Mouse (Mus musculus) CH12.LX (cell line): ENCODE data around the gene Rgs21. TPM values are rescaled to one million over a fixed set of nuclear protein-coding genes. Genes with fewer than 3 reads are reported as not detected.
A peak's percentile ranks its signal among the peaks of the same experiment; 100 is the strongest.

Experiments used
- DNase-seq: peaks from one replicate; pipeline ENCODE4 v3.0.0-alpha.2; 2013; ENCODE audit errors: extremely low read depth
- H3K27ac ChIP-seq: 2 replicates; pipeline ENCODE4 v1.5.1; 2012; ENCODE audit warnings: low read depth, mild to moderate bottlenecking, control low read depth, moderate library complexity; ENCODE audit not compliant: insufficient read depth
- H3K27me3 ChIP-seq: replicated peaks from 2 replicates; pipeline ENCODE3; 2012; ENCODE audit warnings: inconsistent platforms
- H3K36me3 ChIP-seq, 2 experiments: replicated peaks in 1 of 2; 2 replicates each; pipeline versions ENCODE3 to v1.6.1; 2012; ENCODE audit warnings: inconsistent platforms in 1 of 2, low read length in 1 of 2, mild to moderate bottlenecking in 1 of 2, mixed read lengths in 1 of 2, moderate library complexity in 1 of 2; ENCODE audit not compliant: control insufficient read depth in 1 of 2, insufficient read depth in 1 of 2
- H3K4me1 ChIP-seq, 2 experiments: 2 replicates each; pipeline ENCODE4 v1.6.1; 2012; ENCODE audit warnings: inconsistent platforms in 1 of 2, moderate library complexity in 1 of 2; ENCODE audit not compliant: insufficient read depth in 2 of 2, control insufficient read depth in 1 of 2
- H3K4me2 ChIP-seq: 2 replicates; pipeline ENCODE4 v1.6.1; 2012; ENCODE audit warnings: low read depth, mild to moderate bottlenecking, control low read depth; ENCODE audit not compliant: poor library complexity, insufficient read depth, severe bottlenecking
- H3K4me3 ChIP-seq, 3 experiments: fragments of 150-350 bp in 1 of 3; sonication (generic) in 1 of 3; replicated peaks in 1 of 3; 2 replicates each; pipeline versions ENCODE3 to v1.5.1; 2011 to 2012; ENCODE audit warnings: low read depth in 2 of 3, low read length in 2 of 3, mild to moderate bottlenecking in 2 of 3, moderate library complexity in 2 of 3, control low read depth in 1 of 3, improper control_type of control experiment in 1 of 3, inconsistent platforms in 1 of 3, mixed read lengths in 1 of 3; ENCODE audit not compliant: poor library complexity in 1 of 3
- H3K79me2 ChIP-seq: replicated peaks from 2 replicates; pipeline ENCODE4 v1.6.1; 2012; ENCODE audit warnings: mild to moderate bottlenecking, moderate library complexity; ENCODE audit not compliant: control insufficient read depth, poor library complexity, insufficient read depth, severe bottlenecking; ENCODE audit errors: extremely low read depth
- H3K9ac ChIP-seq: 2 replicates; pipeline ENCODE4 v1.6.1; 2012; ENCODE audit warnings: low read depth, mild to moderate bottlenecking, control low read depth, moderate library complexity; ENCODE audit not compliant: insufficient read depth
- H3K9me3 ChIP-seq: replicated peaks from 2 replicates; pipeline ENCODE3; 2012; ENCODE audit warnings: low read length, inconsistent platforms, mixed read lengths
- CHD1 ChIP-seq: IDR thresholded peaks from 2 replicates; pipeline ENCODE4 v1.6.1; 2012; ENCODE audit warnings: low read depth, low read length, improper control_type of control experiment, inconsistent platforms
- CHD2 ChIP-seq: IDR thresholded peaks from 2 replicates; pipeline ENCODE4 v1.6.1; 2011; ENCODE audit warnings: low read length, improper control_type of control experiment
- E2F4 ChIP-seq: IDR thresholded peaks from 2 replicates; pipeline ENCODE4 v1.6.1; 2011; ENCODE audit warnings: low read depth, low read length, improper control_type of control experiment; ENCODE audit not compliant: insufficient replicate concordance
- ELF1 ChIP-seq: IDR thresholded peaks from 2 replicates; pipeline ENCODE4 v1.6.1; 2014; ENCODE audit warnings: low read depth, mild to moderate bottlenecking, inconsistent platforms, low read length, improper control_type of control experiment
- IRF4 ChIP-seq: IDR thresholded peaks from 2 replicates; pipeline ENCODE4 v1.6.1; 2014; ENCODE audit warnings: low read depth, mild to moderate bottlenecking, inconsistent platforms, low read length, improper control_type of control experiment
- KAT2A ChIP-seq: IDR thresholded peaks from 2 replicates; pipeline ENCODE4 v1.6.1; 2012; ENCODE audit warnings: low read length, improper control_type of control experiment, inconsistent platforms; ENCODE audit not compliant: insufficient replicate concordance
- MAX ChIP-seq: IDR thresholded peaks from 2 replicates; pipeline ENCODE4 v1.6.1; 2011; ENCODE audit warnings: low read length, improper control_type of control experiment
- MAZ ChIP-seq: IDR thresholded peaks from 2 replicates; pipeline ENCODE4 v1.6.1; 2012; ENCODE audit warnings: low read depth, mild to moderate bottlenecking, inconsistent platforms, low read length, improper control_type of control experiment, moderate library complexity
- NELFE ChIP-seq: IDR thresholded peaks from 2 replicates; pipeline ENCODE4 v1.6.1; 2011; ENCODE audit warnings: low read depth, low read length, improper control_type of control experiment
- PAX5 ChIP-seq: IDR thresholded peaks from 2 replicates; pipeline ENCODE4 v1.6.1; 2012; ENCODE audit warnings: low read length, inconsistent platforms, mixed read lengths
- POLR2A ChIP-seq: IDR thresholded peaks from 2 replicates; pipeline ENCODE4 v1.6.1; 2011; ENCODE audit warnings: low read depth, mild to moderate bottlenecking, improper control_type of control experiment, low read length
- RAD21 ChIP-seq: IDR thresholded peaks from 2 replicates; pipeline ENCODE4 v1.6.1; 2011; ENCODE audit warnings: low read depth, mild to moderate bottlenecking, low read length, improper control_type of control experiment, moderate library complexity
- RCOR1 ChIP-seq: conservative IDR thresholded peaks from 2 replicates; pipeline ENCODE4 v1.6.1; 2012; ENCODE audit warnings: low read depth, mild to moderate bottlenecking, inconsistent platforms, low read length, improper control_type of control experiment
- SIN3A ChIP-seq: IDR thresholded peaks from 2 replicates; pipeline ENCODE4 v1.6.1; 2012; ENCODE audit warnings: low read length, improper control_type of control experiment, inconsistent platforms
- TBP ChIP-seq: conservative IDR thresholded peaks from 2 replicates; pipeline ENCODE4 v1.6.1; 2011; ENCODE audit warnings: low read depth, low read length, improper control_type of control experiment
- UBTF ChIP-seq: IDR thresholded peaks from 2 replicates; pipeline ENCODE4 v1.6.1; 2012; ENCODE audit warnings: low read depth, mild to moderate bottlenecking, inconsistent platforms, low read length, improper control_type of control experiment, moderate library complexity
- USF2 ChIP-seq: conservative IDR thresholded peaks from 2 replicates; pipeline ENCODE4 v1.6.1; 2011; ENCODE audit warnings: low read depth, low read length, improper control_type of control experiment
- ZC3H11A ChIP-seq: IDR thresholded peaks from 2 replicates; pipeline ENCODE4 v1.6.1; 2012; ENCODE audit warnings: low read depth, mild to moderate bottlenecking, inconsistent platforms, low read length, improper control_type of control experiment
- dilution Hi-C: fragments of 300-500 bp; cut with MboI; formaldehyde crosslinking; loops from 2 replicates; pipeline ENCODE4 v1.14.3; 2020; ENCODE audit warnings: low sequenced_read_pairs; ENCODE audit not compliant: extremely low pct_unique_long_range_greater_than_20kb, extremely low pct_ligation_motif_present
- in situ Hi-C: fragments of 300-500 bp; cut with MboI; formaldehyde crosslinking; loops from 3 replicates; pipeline ENCODE4 v1.14.3; 2019; ENCODE audit warnings: low sequenced_read_pairs, low pct_ligation_motif_present, low pct_unique_long_range_greater_than_20kb, mixed read lengths
- polyA plus RNA-seq: library from polyadenylated mRNA; unstranded; fragments of >175 nt; gene quantifications from 2 replicates; pipeline ENCODE4 v1.2.1, GENCODE M21; 2012; ENCODE audit warnings: low read depth; ENCODE audit not compliant: insufficient read length
- total RNA-seq, 2 experiments: library from RNA; depleted of rRNA; stranded (reverse); fragments of 300-350 nt in 1 of 2; fragments of >200 nt in 1 of 2; gene quantifications; 2 replicates each; pipeline ENCODE4 v1.2.3; 2012 to 2014

Gene Rgs21
- total and polyA plus RNA-seq, 3 experiments = 0.07 to 0.09 (median 0.08) TPM

GRCm38 (mm10) chr1:144544497-144544961, 22.9 kb downstream of the Rgs21 start:
- dilution Hi-C loops = no loop called here
- in situ Hi-C loops = no loop called here
- H3K27ac ChIP-seq = no peak overlapping the region
- H3K27me3 ChIP-seq = no peaks in the 10 kb centered on the region
- no peak for TF ChIP-seq CHD1
- TF ChIP-seq POLR2A = no peak
- no peak for TF ChIP-seq TBP
- no peak for TF ChIP-seq RAD21
- TF ChIP-seq UBTF = no peak
- TF ChIP-seq ZC3H11A = no peak
- no peak for TF ChIP-seq IRF4
- TF ChIP-seq MAZ = no peak
- TF ChIP-seq E2F4 = no peak
- TF ChIP-seq USF2 = no peak
- no peak for TF ChIP-seq SIN3A
- TF ChIP-seq NELFE = no peak
- TF ChIP-seq MAX = no peak
- TF ChIP-seq RCOR1 = no peak
- no peak for TF ChIP-seq PAX5
- no peak for TF ChIP-seq CHD2
- no peak for TF ChIP-seq ELF1
- TF ChIP-seq, all 38 proteins: peak for 0
- Histone ChIP-seq H3K36me3 (no peaks in the 10 kb centered on the region), H3K4me1 (peaks cover 3 to 17% of the 10 kb centered on the region in 2 experiments; a peak in 3 of 4 replicates), H3K4me2 (peak overlapping the region; percentile 64), H3K4me3 (no peak overlapping the region), H3K9ac (peak overlapping the region; percentile 36; the same call in 1 of the 2 replicates), H3K79me2 (no peaks in the 10 kb centered on the region), H3K9me3 (no peaks in the 10 kb centered on the region)
- DNase-seq = no peak

DNA sequence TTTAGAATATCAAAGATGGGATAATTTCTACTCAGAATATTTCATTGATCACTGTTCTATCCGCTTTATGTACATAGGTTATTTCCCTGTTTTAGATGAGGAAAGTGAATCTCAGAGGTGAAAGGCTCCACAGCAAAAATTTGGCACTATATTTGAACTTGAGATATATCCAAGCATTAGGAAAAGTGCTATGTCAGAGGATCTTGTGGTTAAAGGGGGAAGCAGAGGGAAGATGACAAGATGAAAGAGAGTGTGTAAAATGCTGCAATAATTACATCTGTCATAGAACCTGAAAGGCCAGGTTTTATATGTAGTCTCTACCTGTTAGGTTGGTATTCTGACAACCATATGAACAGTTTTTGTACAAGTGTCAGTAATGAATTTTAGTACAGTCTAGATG, 35.7 kb downstream of the Rgs21 start:
- in situ Hi-C loops = no loop called here
- dilution Hi-C loops = no loop called here

More for the DNA sequence above, 35.7 kb downstream of the Rgs21 start:
- DNase-seq = no peak
- no peak overlapping the region for H3K4me3 ChIP-seq
- no peak overlapping the region for H3K27ac ChIP-seq
- no peak for TF ChIP-seq KAT2A
- TF ChIP-seq, all 38 proteins: peak for 0
- Histone ChIP-seq H3K9me3 (no peaks in the 10 kb centered on the region), H3K36me3 (no peaks in the 10 kb centered on the region), H3K4me2 (no peak overlapping the region), H3K27me3 (no peaks in the 10 kb centered on the region), H3K4me1 (no peaks in the 10 kb centered on the region), H3K9ac (no peak overlapping the region), H3K79me2 (no peaks in the 10 kb centered on the region)
